Mouse (Mus musculus): ENCODE measurements around the gene Mrps7. TPM values are rescaled to one million over a fixed set of nuclear protein-coding genes. Genes with fewer than 3 reads are reported as not detected.
A peak's percentile ranks its signal among the peaks of the same experiment; 100 is the strongest.

Gene Mrps7
- polyA plus RNA-seq, 1 experiment from 2014 or later = 112 TPM

DNA sequence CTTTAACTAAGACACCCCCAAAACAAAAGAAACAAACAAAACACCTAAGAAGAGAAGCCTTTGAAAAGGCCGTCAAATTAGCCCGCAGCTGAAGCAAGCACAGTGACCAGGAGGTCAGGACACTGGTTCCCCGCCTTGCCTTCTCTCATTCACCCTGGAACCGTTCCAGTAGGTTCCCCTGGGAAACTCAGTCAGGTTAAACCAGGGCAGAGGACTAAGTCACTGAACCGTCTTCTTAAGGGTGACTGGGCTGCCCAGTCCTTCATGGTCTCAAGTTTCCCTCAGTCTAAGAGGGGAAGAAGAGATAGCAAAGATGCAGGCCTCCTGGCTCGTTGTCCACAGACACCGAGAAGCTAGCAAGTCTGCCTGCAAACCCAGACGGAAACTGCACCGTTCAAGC lies 22.2 kb downstream of the Mrps7 start:
- no peak overlapping the region for H3K4me3 ChIP-seq
- 85% methylated on average over 9 of the region's 9 CpGs for WGBS

DNA sequence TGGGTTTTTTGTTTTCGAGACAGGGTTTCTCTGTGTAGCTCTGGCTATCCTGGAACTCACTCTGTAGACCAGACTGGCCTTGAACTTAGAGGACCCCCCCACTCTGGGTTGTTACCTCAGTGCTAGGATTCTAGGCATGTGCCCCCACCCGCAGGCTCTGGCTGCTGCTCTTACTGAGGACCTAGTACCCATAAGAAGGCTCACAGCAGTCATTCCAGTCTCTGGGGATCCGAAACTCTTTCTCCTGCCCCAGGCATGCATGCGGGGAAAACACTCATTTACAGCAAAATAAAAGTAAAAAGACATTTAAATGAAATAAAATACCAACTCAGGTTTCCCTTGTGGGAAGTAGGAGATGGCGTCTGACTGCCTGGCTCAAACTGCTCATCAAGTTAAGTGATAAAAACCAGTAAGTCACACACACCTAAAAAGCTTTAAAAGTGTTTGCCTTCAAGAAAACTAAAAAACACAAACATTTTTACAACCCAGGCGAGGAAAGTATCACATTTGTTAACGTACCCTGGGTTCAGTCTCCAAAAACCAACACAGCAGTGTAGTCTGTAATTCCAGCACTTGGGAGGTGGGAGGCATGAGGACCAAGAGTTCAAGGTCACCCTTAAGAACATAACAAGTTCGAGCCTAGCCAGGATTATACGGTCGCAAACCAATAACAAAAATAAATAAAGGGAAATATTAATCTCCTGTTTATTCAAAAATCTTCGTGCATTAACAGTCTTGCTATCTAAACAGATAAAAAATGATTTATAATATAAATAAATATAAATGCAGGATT lies 23.3 kb downstream of the Mrps7 start:
- peak overlapping the region; percentile 81 for H3K4me3 ChIP-seq
- no peaks in the 10 kb centered on the region for H3K9me3 ChIP-seq
- H3K4me1 ChIP-seq (replicated peaks) = peaks cover 17% of the 10 kb centered on the region
- peak overlapping the region; percentile 84; the same call in 1 of the 2 replicates for H3K27ac ChIP-seq
- WGBS = 54% methylated on average over 11 of the region's 11 CpGs
- no peaks in the 10 kb centered on the region for H3K27me3 ChIP-seq (ENCODE audit: insufficient read depth, poor library complexity, severe bottlenecking)
- DNase-seq (ENCODE audit: low spot score) = no peak
- H3K36me3 ChIP-seq = peaks cover 17% of the 10 kb centered on the region

More for the DNA sequence above, 22.2 kb downstream of the Mrps7 start:
- Histone ChIP-seq H3K36me3 (peaks cover 27% of the 10 kb centered on the region), H3K4me1 (replicated peaks) (peaks cover 14% of the 10 kb centered on the region), H3K9me3 (no peaks in the 10 kb centered on the region), H3K27ac (no peak overlapping the region), H3K27me3 (ENCODE audit: insufficient read depth, poor library complexity, severe bottlenecking) (no peaks in the 10 kb centered on the region)
- DNase-seq (ENCODE audit: low spot score) = no peak

DNA sequence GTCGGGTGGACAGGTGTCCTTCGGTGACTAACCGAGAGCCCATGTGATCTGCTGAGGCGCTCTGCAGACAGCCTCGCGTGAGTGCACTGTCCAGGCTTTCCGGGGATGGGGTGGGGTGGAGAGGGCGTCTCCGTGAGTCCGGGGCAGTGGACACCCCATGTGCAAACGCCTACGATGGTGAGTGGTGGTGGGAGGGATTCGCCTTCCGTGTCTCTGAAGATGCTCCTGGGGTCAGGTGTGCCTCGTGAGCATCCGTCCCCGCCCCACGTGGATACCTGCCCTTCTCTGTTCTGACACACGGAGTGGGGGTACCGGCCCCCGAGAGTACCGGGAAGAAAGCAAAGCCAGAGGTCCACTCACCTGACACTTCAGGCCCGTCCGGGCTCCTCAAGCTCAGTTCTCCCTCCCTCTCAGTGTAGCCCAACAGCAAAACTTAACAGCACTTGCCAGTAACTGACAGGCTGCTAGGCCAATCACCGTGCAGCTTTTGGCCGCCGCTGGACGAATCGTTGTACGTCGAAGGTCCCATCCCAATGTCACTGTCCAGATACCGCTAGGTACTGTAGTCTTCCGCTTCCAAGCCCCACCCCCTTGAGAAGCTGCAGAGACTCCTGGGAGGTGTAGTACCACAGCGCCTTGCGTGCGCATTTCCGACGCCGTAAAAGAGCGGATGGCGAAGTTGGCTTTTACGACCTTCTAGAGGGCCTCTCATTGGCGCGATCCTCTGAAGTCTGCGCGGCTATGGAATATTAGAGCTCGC lies 24.2 kb downstream of the Mrps7 start, which contains the start of gene Slc25a19:
Gene Slc25a19 (minus strand): TSS at position 591 of the 760 bp plus-strand sequence.
- Histone ChIP-seq H3K27ac (peak within 1 kb of the TSS; percentile 84), H3K9me3 (no peaks in the 10 kb centered on the region), H3K4me3 (peak within 1 kb of the TSS; percentile 81), H3K4me1 (replicated peaks) (peaks cover 17% of the 10 kb centered on the region), H3K27me3 (ENCODE audit: insufficient read depth, poor library complexity, severe bottlenecking) (no peaks in the 10 kb centered on the region), H3K36me3 (peaks cover 9% of the 10 kb centered on the region)
- peak; percentile 99 for DNase-seq (ENCODE audit: low spot score)
- WGBS = under 1% methylated on average over 47 of the region's 47 CpGs

DNA sequence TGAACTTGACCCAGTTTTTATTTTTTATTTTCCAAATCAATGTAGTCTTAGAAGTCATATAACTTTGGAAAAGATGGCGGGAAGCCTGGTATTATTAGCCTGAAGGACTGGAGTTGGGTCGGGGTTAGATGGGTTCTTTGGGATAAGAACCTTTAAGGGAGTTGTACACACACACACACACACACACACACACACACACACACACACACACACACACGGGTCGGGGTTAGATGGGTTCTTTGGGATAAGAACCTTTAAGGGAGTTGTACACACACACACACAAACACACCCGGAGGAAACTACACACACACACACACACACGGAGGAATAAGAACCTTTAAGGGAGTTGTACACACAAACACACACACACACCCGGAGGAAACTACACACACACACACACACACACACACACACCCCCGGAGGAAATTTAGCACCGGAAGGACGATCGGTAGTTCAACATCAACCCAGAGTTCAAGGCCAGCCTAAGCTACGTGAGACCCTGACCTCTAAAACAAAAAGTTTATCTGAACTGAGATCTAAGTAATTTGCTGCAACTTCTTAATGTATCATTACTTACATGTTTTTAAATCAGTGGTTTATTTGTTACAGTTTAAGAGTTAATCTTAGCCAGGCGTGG lies 24.9 kb downstream of the Mrps7 start:
- Histone ChIP-seq H3K27ac (peak overlapping the region; percentile 84), H3K9me3 (no peaks in the 10 kb centered on the region), H3K36me3 (0 out of 2 replicates have a peak, but pooled peaks cover 2% of the 10 kb centered on the region), H3K27me3 (ENCODE audit: insufficient read depth, poor library complexity, severe bottlenecking) (no peaks in the 10 kb centered on the region), H3K4me1 (replicated peaks) (peaks cover 17% of the 10 kb centered on the region), H3K4me3 (peak overlapping the region; percentile 81)
- no peak for DNase-seq (ENCODE audit: low spot score)
- WGBS = 57% methylated on average over 13 of the region's 13 CpGs

DNA sequence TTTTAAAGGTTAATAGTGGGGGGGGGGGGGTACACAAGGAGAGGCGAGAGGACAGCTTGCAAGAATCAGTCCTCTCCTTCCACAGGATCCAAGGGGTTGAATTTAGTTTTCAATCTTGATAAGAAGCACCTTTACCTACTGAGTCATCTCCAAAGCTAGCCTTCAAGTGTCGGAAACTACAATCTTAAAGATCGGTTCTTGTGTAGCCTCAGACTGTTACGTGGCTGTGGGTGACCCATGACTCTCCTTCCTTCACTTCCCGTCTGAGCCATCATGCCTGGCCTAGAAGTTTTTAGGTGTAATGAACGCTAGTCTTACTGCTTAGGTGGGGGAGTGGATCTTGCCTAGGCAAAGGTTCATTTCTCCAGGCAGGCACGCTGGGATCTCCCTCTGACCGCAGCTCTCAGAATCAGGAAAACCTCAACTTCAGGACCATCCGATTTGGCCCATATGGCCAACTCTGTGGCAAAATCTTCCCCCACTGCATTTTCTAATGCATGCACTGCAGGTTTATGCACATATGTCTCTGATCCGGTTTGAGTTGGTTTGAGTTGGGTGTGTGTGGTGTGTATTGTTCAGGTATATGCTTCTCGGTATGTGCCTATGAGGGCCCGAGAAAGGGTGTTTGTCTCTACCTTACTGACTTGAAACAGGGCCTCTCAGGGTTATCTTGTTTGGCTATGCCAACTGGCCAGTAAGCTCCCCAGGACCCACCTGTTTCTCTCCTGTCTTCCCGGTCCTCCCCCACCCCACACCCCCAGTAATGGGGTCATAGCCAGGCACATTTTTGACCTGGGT lies 26.2 kb downstream of the Mrps7 start:
- Histone ChIP-seq H3K4me1 (replicated peaks) (peaks cover 20% of the 10 kb centered on the region), H3K27ac (no peak overlapping the region), H3K9me3 (no peaks in the 10 kb centered on the region), H3K4me3 (no peak overlapping the region), H3K27me3 (ENCODE audit: insufficient read depth, poor library complexity, severe bottlenecking) (no peaks in the 10 kb centered on the region), H3K36me3 (no peaks in the 10 kb centered on the region)
- 87% methylated on average over 13 of the region's 13 CpGs for WGBS
- DNase-seq (ENCODE audit: low spot score) = no peak

DNA sequence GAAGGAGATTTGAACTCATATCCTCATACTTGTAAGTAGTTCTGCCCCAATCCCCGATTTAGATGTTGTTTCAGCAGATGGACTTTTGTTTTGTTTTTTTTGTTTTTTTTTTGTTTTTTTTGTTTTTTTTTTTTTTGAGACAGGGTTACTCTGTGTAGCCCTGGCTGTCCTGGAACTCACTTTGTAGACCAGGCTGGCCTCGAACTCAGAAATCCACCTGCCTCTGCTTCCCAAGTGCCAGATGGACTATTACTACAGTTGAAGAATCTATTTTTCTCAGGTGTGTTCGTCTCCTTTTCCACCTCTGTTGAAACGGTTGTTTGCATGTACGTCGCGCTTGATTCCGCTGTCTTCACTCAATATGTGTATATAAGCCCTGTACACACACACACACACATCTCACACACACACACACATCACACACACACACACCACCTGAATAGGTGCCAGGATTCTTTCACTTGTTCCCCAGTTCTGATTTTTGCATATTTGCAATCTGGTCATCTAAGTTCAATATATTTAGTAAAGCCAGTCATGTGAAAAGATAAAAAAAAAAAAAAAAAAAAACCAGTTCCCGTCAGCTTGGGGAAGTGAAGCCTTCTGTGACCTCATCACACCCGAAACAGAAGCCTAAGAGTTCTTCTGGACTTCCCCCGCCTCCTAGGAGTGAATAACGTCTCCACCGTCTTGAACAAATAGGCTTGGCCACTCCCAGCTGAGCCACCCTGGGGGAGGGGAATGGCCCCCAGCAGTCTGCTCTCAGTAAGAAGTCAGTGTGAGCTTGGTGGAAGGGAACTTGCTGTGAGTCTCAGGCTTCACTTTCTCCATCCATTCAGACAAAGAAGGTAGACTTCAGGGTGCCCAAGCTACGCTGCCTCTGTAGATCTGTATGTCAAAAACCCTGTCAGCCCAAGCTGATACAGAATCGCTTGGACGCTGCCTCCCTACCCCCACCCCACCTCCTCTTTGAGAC lies 27.1 kb downstream of the Mrps7 start:
- no peak for DNase-seq (ENCODE audit: low spot score)
- Histone ChIP-seq H3K27me3 (ENCODE audit: insufficient read depth, poor library complexity, severe bottlenecking) (no peaks in the 10 kb centered on the region), H3K4me3 (no peak overlapping the region), H3K27ac (no peak overlapping the region), H3K4me1 (replicated peaks) (peaks cover 20% of the 10 kb centered on the region), H3K9me3 (no peaks in the 10 kb centered on the region), H3K36me3 (no peaks in the 10 kb centered on the region)
- WGBS = 51% methylated on average over 16 of the region's 16 CpGs

DNA sequence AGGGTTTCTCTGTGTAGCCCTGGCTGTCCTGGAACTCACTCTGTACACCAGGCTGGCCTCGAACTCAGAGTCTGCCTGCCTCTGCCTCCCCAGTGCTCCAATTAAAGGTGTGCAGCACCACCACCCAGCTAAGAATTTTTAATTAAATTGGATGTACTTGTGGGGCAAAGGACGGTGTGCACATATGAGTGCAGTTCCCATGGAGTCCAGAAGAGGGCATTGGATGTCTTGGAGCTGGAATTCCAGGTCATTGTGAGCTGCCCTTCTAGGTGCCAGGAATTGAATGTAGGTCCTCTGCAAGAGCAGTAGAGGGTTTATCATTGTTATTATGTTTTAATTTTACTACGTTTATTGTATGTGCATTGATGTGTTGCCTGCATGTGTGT lies 27.8 kb downstream of the Mrps7 start:
- peak; percentile 49 for DNase-seq (ENCODE audit: low spot score)
- 25% methylated on average over 3 of the region's 3 CpGs for WGBS
- Histone ChIP-seq H3K27ac (no peak overlapping the region), H3K4me3 (no peak overlapping the region), H3K27me3 (ENCODE audit: insufficient read depth, poor library complexity, severe bottlenecking) (no peaks in the 10 kb centered on the region), H3K9me3 (no peaks in the 10 kb centered on the region), H3K36me3 (no peaks in the 10 kb centered on the region), H3K4me1 (replicated peaks) (peaks cover 20% of the 10 kb centered on the region)

DNA sequence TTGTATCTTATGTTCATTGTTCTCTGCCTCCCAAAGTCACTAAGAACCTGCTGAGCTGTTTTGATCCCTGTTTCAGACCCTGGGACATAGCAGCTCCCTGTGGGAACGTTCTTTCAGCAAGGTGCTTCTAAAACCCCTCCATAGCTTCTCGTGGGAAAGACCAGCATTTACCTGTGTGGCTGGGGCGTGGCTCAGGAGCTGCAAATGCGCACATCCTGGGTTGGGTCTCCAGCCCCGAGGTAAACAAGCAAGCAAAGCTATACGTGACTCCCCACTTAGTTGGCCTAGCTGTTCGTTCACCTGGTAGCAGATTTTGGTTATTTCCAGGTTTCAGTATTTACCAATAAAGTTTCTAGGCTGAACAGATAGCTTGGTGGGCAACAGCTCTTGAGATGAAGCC lies 28.5 kb downstream of the Mrps7 start:
- Histone ChIP-seq H3K36me3 (no peaks in the 10 kb centered on the region), H3K27ac (no peak overlapping the region), H3K4me1 (replicated peaks) (peaks cover 15% of the 10 kb centered on the region), H3K9me3 (no peaks in the 10 kb centered on the region), H3K27me3 (ENCODE audit: insufficient read depth, poor library complexity, severe bottlenecking) (no peaks in the 10 kb centered on the region), H3K4me3 (no peak overlapping the region)
- DNase-seq (ENCODE audit: low spot score) = no peak
- 82% methylated on average over 7 of the region's 7 CpGs for WGBS

DNA sequence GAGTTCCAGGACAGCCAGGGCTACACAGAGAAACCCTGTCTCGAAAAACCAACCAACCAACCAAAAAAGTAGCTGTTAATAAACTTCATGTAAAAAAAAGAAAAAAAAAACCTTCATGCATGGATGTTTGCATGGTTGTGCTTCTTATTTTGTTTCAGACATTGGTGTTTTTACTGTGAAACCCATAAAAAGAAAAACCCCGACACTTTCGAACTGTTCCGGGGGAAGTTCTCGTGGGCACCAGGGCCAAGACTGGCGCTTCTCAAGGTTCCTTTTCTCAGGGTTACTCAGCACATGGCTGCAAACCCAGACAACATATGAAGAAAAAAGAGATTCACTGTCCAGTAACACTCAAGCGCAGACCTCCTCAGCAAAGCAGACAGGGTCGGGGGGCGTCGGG lies 29.1 kb downstream of the Mrps7 start:
- no peaks in the 10 kb centered on the region for H3K27me3 ChIP-seq (ENCODE audit: insufficient read depth, poor library complexity, severe bottlenecking)
- H3K4me1 ChIP-seq (replicated peaks) = peaks cover 9% of the 10 kb centered on the region; the same call in 1 of the 2 replicates
- no peaks in the 10 kb centered on the region for H3K36me3 ChIP-seq
- WGBS = 92% methylated on average over 10 of the region's 10 CpGs
- no peaks in the 10 kb centered on the region for H3K9me3 ChIP-seq
- DNase-seq (ENCODE audit: low spot score) = no peak
- H3K27ac ChIP-seq = no peak overlapping the region
- no peak overlapping the region for H3K4me3 ChIP-seq

DNA sequence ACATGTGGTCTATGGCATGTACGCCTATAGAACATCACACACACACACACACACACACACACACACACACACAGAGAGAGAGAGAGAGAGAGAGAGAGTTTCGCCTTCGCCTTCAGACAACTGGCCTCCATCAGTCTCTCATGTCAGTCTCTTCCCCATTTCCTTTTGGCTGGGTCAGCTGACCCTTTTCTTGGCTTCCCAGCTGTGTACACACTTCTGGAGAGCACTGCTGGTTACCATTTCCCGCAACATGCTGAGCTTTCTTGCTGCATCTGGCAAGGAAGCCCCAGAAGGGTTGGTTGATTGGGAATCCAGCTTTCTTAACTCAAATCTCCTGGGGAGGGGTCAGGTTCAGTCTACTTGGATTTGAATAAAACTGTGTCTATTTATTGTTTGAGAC lies 30.4 kb downstream of the Mrps7 start:
- H3K36me3 ChIP-seq = no peaks in the 10 kb centered on the region
- H3K4me3 ChIP-seq = no peak overlapping the region
- H3K9me3 ChIP-seq = no peaks in the 10 kb centered on the region
- 71% methylated on average over 4 of the region's 4 CpGs for WGBS
- H3K27me3 ChIP-seq (ENCODE audit: insufficient read depth, poor library complexity, severe bottlenecking) = no peaks in the 10 kb centered on the region
- no peak for DNase-seq (ENCODE audit: low spot score)
- peaks cover 7% of the 10 kb centered on the region; the same call in 1 of the 2 replicates for H3K4me1 ChIP-seq (replicated peaks)
- no peak overlapping the region for H3K27ac ChIP-seq

DNA sequence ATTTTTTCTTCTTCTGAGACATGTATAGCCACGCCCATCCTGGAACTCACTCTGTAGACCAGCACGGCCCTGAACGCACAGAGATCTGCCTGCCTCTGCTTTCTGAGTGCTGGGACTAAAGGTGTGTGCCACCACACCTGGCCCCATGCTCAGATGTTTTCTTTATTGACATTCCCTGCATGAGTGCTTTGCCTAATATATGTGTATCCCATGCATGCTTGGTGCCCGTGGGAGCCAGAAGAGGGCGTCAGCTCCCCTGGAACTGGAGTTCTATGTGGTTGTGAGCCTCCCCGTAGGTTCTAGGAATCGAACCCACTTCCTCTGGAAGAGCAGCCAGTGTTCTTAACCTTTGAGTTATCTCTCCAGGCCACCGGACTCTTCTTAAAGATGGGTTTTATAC lies 31.3 kb downstream of the Mrps7 start:
- Histone ChIP-seq H3K9me3 (no peaks in the 10 kb centered on the region), H3K36me3 (no peaks in the 10 kb centered on the region), H3K4me3 (no peak overlapping the region), H3K27ac (no peak overlapping the region), H3K4me1 (replicated peaks) (peaks cover 9% of the 10 kb centered on the region; the same call in 1 of the 2 replicates), H3K27me3 (ENCODE audit: insufficient read depth, poor library complexity, severe bottlenecking) (no peaks in the 10 kb centered on the region)
- DNase-seq (ENCODE audit: low spot score) = no peak
- 85% methylated on average over 8 of the region's 8 CpGs for WGBS
